Mouse (Mus musculus): ENCODE data around the gene Lpin2. TPM values are rescaled to one million over a fixed set of nuclear protein-coding genes. Genes with fewer than 3 reads are reported as not detected.

Gene Lpin2
- polyA plus RNA-seq, 1 experiment from 2014 or later = 41.8 TPM

DNA sequence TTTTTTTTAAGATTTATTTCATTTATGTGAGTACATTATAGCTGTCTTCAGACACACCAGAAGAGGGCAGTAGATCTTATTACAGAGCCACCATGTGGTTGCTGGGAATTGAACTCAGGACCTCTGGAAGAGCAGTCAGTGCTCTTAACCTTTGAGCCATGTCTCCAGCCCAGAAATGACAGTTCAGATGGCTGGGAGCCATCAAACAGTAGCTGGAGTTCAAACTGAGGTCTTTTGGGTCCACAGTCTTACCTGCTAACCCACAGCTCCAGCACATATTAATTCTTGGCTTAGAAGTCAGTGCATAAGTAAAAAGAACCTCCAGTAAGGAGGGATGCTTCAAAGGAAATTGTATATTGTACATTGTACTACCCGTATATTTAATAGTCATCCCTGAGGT is 26.6 kb downstream of the Lpin2 start:
- ATAC-seq (ENCODE audit: low FRiP score) = no peak

DNA sequence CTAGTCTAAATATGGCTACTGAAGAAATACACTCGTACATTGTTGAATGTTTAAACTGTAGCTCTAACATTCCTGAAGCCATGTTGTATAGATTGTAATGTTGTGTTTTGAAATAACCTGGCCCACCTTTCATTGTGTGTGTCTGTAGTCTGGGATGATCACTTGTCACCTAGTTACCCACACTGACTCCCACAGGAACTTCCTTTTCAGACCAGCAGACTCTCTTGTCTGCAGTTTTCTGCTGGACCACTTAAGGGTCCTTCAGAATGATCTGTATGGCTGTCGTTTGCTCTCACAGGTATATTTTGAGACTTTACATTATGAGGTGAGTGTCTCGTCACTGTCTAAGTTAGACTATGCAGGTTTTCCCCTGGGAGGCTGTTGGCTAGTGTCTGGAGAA is 27.6 kb downstream of the Lpin2 start:
- no peaks in the 10 kb centered on the region for H3K9me3 ChIP-seq
- H3K27ac ChIP-seq = no peak overlapping the region
- H3K9ac ChIP-seq = no peak overlapping the region
- H3K4me1 ChIP-seq (replicated peaks) = peaks cover 10% of the 10 kb centered on the region; the same call in 1 of the 2 replicates
- no peak overlapping the region for H3K4me3 ChIP-seq
- no peaks in the 10 kb centered on the region for H3K36me3 ChIP-seq
- WGBS = 92% methylated on average over 3 of the region's 3 CpGs
- no peaks in the 10 kb centered on the region for H3K27me3 ChIP-seq
- ATAC-seq (ENCODE audit: low FRiP score) = no peak
- H3K4me2 ChIP-seq = no peak overlapping the region

More for the DNA sequence above, 26.6 kb downstream of the Lpin2 start:
- no peaks in the 10 kb centered on the region for H3K9me3 ChIP-seq
- H3K4me1 ChIP-seq (replicated peaks) = peaks cover 10% of the 10 kb centered on the region; the same call in 1 of the 2 replicates
- no peak overlapping the region for H3K27ac ChIP-seq
- H3K4me2 ChIP-seq = no peak overlapping the region
- no peak overlapping the region for H3K9ac ChIP-seq
- no peaks in the 10 kb centered on the region for H3K36me3 ChIP-seq
- 100% methylated on average over 1 of the region's 1 CpGs for WGBS
- no peaks in the 10 kb centered on the region for H3K27me3 ChIP-seq
- no peak overlapping the region for H3K4me3 ChIP-seq

DNA sequence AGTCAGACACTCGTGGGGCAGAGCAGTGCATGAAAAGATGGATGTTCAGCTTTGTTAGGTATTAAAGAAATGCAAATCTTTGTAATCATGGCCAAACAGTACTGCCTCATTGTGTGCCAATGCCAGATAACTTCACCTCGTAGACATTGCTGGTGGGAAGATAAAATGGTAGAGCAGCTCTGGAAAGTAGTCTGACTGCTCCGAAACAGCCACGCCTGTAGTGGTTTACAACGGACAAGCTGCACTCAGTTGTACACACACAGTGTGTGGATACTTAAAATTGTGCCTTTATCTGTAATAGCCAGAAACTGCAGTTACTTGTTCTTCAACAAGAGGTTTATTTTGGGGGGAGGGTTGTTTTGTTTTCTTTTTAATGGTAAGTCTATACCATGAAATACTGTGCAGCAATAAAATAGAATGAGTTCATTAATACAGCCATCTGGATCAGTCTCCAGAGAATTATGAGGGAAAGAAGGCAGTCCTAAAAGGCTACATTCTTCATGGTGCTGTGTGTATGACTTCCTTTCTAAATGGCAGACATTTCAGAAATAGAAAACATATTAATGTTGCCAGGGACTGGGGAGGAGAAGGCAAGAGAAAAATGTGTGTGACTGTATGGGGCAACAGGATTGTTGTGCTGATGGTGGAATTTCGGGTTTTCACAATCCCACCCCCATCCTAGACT is 29.7 kb downstream of the Lpin2 start:
- Histone ChIP-seq H3K4me2 (no peak overlapping the region), H3K4me3 (no peak overlapping the region), H3K4me1 (replicated peaks) (peaks cover 10% of the 10 kb centered on the region; the same call in 1 of the 2 replicates), H3K27me3 (no peaks in the 10 kb centered on the region), H3K27ac (peak overlapping the region; percentile 32), H3K36me3 (no peaks in the 10 kb centered on the region), H3K9ac (no peak overlapping the region), H3K9me3 (no peaks in the 10 kb centered on the region)
- ATAC-seq (ENCODE audit: low FRiP score) = no peak
- 71% methylated on average over 6 of the region's 6 CpGs for WGBS

DNA sequence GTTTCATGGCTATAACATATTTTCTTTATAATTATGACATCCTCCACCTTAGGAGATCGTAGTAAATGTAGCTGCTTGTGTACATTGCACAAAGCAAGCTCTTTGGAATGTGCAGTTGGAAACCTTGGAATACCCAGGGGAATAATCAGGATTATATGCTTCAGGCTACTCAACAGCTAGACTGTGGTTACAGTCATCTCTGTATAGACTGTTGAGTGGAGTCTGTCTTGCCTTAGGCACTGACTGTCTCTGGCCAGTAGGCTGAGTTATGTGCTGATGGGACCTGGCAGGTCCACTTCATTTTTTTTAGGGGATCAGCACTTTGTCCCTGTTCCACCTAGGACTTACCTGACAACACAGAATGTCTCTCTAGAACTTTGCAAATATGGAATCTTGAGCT is 31.3 kb downstream of the Lpin2 start:
- Histone ChIP-seq H3K36me3 (peaks cover 8% of the 10 kb centered on the region), H3K9me3 (0 out of 2 replicates have a peak, but pooled peaks cover 3% of the 10 kb centered on the region), H3K4me2 (no peak overlapping the region), H3K27ac (no peak overlapping the region), H3K9ac (no peak overlapping the region), H3K4me3 (no peak overlapping the region), H3K4me1 (replicated peaks) (peaks cover 10% of the 10 kb centered on the region; the same call in 1 of the 2 replicates), H3K27me3 (no peaks in the 10 kb centered on the region)
- no peak for ATAC-seq (ENCODE audit: low FRiP score)
- WGBS = 87% methylated on average over 1 of the region's 1 CpGs

DNA sequence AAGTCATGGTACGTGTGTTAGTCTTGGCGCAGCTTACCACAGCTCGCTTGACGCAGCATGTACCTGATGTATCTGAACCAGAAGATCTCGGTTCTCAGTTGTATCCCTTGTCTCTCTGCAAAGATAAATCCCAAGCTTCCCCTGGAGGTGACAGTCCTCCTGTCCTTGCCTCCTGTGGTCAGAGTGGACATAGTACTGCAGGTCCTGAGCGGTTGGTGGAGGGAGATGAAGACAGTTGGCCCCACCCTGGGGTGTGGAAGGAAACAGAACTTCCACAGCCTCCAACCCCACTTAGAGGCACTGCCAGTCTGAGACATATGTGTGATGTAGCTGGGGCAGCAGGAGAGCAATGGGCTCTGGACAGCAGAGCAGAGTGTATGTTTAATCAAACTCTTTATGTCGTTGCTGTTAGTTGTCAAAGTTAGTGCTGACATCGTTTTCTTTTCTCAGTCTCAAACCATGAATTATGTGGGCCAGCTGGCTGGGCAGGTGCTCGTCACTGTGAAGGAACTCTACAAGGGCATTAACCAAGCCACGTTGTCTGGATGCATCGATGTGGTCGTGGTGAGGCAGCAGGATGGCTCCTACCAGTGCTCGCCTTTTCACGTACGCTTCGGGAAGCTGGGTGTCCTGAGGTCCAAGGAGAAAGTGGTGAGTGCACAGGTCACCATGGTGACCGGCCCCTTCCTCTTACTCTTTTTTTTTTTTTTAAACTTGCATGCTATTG is 32.3 kb downstream of the Lpin2 start:
- Histone ChIP-seq H3K4me3 (no peak overlapping the region), H3K4me2 (no peak overlapping the region), H3K9ac (no peak overlapping the region), H3K9me3 (0 out of 2 replicates have a peak, but pooled peaks cover 3% of the 10 kb centered on the region), H3K36me3 (peaks cover 8% of the 10 kb centered on the region), H3K27ac (no peak overlapping the region), H3K27me3 (no peaks in the 10 kb centered on the region), H3K4me1 (replicated peaks) (peaks cover 10% of the 10 kb centered on the region; the same call in 1 of the 2 replicates)
- ATAC-seq (ENCODE audit: low FRiP score) = no peak
- WGBS = 87% methylated on average over 17 of the region's 17 CpGs

DNA sequence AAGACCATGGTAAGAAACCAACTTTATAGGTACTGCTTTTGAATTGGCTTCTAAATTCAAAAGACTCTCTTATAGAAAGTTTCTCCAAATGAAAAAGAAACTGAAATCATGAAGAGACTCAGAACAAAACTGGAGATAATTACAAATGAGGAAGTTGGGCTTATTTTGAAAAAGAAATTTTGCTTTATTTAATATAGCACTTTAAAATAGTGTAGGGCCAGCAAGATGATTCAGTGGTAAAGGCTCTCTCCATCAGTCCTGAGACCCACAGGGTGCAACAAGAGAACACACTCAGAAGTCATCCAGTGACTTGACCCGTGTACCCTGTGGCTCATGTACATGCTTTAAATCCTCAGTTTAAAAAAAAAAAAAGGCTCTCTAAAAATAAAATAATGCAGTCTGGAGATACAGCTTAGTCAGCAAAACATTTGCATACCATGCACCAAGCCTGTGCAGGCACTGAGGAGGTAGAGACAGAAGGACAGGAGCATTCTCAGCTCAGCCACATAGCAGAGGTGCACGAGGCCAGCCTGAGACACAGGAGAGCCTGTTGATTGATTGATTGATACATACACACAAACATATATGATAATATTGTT is 33.0 kb downstream of the Lpin2 start:
- WGBS = 87% methylated on average over 2 of the region's 2 CpGs
- Histone ChIP-seq H3K9me3 (0 out of 2 replicates have a peak, but pooled peaks cover 3% of the 10 kb centered on the region), H3K36me3 (peaks cover 8% of the 10 kb centered on the region), H3K4me1 (replicated peaks) (peaks cover 10% of the 10 kb centered on the region; the same call in 1 of the 2 replicates), H3K4me3 (no peak overlapping the region), H3K27me3 (no peaks in the 10 kb centered on the region), H3K4me2 (no peak overlapping the region), H3K27ac (no peak overlapping the region), H3K9ac (no peak overlapping the region)
- no peak for ATAC-seq (ENCODE audit: low FRiP score)

DNA sequence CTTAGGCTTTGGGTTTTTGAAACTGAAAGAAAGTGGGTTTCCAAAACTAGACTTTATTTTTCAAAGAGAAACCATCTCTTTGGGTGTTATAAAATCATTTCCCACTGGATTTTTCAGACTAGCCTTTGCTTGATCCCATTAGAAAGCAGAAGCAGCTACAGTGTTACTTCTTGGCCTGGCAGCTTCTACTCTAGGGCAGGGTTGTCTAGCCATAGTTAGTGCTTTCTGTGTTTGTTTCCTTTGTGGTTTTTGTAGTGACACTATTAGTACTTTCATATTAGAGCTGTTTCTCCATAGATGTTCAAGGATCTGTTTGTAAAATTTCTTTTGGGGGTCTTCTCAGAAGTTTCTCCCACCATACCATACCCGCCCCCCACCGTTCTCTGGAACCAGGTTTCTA is 33.9 kb downstream of the Lpin2 start:
- no peaks in the 10 kb centered on the region for H3K27me3 ChIP-seq
- H3K4me2 ChIP-seq = no peak overlapping the region
- peaks cover 12% of the 10 kb centered on the region for H3K36me3 ChIP-seq
- no peak overlapping the region for H3K27ac ChIP-seq
- ATAC-seq (ENCODE audit: low FRiP score) = no peak
- 0 out of 2 replicates have a peak, but pooled peaks cover 3% of the 10 kb centered on the region for H3K9me3 ChIP-seq
- H3K4me3 ChIP-seq = no peak overlapping the region
- peaks cover 10% of the 10 kb centered on the region; the same call in 1 of the 2 replicates for H3K4me1 ChIP-seq (replicated peaks)
- no peak overlapping the region for H3K9ac ChIP-seq
- WGBS = 95% methylated on average over 2 of the region's 2 CpGs

DNA sequence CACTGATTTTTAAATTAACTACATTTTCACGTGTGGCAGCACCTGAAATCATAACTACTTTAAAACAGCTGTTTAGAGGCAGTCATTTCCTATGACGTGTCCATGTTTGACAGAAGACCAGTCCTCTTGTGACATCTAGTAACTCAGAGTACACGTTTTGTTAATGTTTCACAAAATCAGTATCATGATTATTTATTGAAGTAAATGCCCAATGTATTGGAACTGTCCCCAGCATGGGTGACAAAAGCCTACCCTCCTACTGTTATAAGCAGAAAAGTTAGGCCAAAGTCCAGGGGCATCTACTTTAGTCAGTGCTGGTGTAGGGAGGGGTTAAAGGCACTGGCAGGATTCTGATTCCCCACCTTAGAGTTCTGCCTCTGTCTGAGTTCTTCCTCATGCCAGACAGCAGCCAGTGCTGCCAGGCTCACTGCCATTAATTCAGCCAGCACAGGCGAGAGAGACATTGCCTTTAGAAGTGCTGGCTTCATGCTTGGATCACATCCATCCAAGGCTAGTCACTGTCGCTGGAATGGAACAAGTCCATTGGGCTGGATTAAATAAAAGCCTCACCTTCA is 34.8 kb downstream of the Lpin2 start:
- no peaks in the 10 kb centered on the region for H3K27me3 ChIP-seq
- 0 out of 2 replicates have a peak, but pooled peaks cover 3% of the 10 kb centered on the region for H3K9me3 ChIP-seq
- H3K4me3 ChIP-seq = no peak overlapping the region
- no peak overlapping the region for H3K27ac ChIP-seq
- H3K4me2 ChIP-seq = no peak overlapping the region
- 0 out of 2 replicates have a peak, but pooled peaks cover 3% of the 10 kb centered on the region for H3K4me1 ChIP-seq (replicated peaks)
- 92% methylated on average over 5 of the region's 5 CpGs for WGBS
- no peak overlapping the region for H3K9ac ChIP-seq
- H3K36me3 ChIP-seq = peaks cover 12% of the 10 kb centered on the region
- ATAC-seq (ENCODE audit: low FRiP score) = no peak

DNA sequence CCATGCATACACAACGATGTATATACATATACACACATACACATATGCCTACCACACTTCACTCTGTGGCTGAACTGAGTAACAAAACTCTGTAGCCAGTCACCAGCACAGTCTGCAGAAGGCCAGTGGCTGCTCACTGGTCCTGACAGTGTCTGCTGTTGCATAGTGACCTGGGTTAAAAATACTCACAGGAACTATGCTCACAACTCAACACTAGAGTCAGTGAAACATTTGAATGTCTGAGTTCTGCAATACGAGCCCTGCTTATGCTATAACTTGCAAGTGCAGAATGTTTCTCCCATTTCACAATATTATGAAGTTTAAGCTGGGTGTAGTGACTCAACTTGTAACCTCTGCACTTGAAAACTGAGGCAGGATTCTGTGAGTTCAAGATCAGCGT is 39.0 kb downstream of the Lpin2 start:
- peaks cover 3% of the 10 kb centered on the region; the same call in 1 of the 2 replicates for H3K4me1 ChIP-seq (replicated peaks)
- no peak overlapping the region for H3K4me2 ChIP-seq
- H3K36me3 ChIP-seq = peaks cover 20% of the 10 kb centered on the region
- WGBS = 93% methylated on average over 3 of the region's 3 CpGs
- H3K9me3 ChIP-seq = 0 out of 2 replicates have a peak, but pooled peaks cover 3% of the 10 kb centered on the region
- H3K9ac ChIP-seq = no peak overlapping the region
- no peak overlapping the region for H3K4me3 ChIP-seq
- no peak for ATAC-seq (ENCODE audit: low FRiP score)
- H3K27me3 ChIP-seq = no peaks in the 10 kb centered on the region
- no peak overlapping the region for H3K27ac ChIP-seq

DNA sequence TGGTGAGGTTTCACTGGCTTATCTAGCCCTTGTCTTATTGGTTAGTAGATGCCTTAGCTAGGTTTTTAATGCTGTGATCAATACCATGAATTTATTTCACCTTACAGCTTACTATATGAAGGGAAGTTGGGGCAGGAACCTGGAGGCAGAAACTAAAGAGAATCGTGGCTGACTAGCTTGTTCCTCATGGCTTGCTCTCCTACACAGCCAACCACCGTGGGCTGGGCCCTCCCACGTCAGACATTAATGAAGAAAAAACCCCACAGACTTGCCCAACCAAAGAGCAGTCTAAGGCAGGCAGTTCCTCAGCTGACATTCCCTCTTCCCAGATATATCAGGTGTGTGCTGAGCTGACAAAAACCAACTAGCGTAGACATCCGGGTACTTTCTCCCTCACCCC is 41.3 kb downstream of the Lpin2 start:
- ATAC-seq (ENCODE audit: low FRiP score) = no peak
- Histone ChIP-seq H3K9me3 (no peaks in the 10 kb centered on the region), H3K4me2 (no peak overlapping the region), H3K27ac (no peak overlapping the region), H3K4me3 (no peak overlapping the region), H3K27me3 (no peaks in the 10 kb centered on the region), H3K36me3 (peaks cover 11% of the 10 kb centered on the region; the same call in 1 of the 2 replicates), H3K9ac (no peak overlapping the region), H3K4me1 (replicated peaks) (peaks cover 3% of the 10 kb centered on the region; the same call in 1 of the 2 replicates)
- 82% methylated on average over 5 of the region's 5 CpGs for WGBS

DNA sequence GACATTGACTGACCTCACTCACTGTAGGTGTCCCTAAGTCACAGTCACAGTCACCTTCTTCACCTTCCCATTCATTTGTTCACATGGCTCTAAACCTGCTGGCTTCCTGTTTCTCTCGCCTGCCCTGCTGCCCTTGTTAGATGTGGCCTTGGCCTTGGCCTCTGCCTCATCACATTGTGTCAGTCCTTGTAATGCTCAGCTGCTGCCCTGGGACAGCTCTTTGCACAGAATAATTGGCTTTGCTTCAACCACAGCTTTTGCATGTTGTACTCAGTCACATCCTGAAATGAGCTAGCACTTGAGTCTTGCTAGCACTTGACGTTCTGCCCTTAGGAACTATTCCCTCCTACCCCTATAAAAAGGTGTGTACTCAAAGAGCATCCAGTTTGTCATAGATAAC is 42.2 kb downstream of the Lpin2 start:
- Histone ChIP-seq H3K9ac (no peak overlapping the region), H3K4me2 (no peak overlapping the region), H3K27me3 (no peaks in the 10 kb centered on the region), H3K36me3 (peaks cover 11% of the 10 kb centered on the region; the same call in 1 of the 2 replicates), H3K4me3 (no peak overlapping the region), H3K4me1 (replicated peaks) (peaks cover 3% of the 10 kb centered on the region; the same call in 1 of the 2 replicates), H3K27ac (no peak overlapping the region), H3K9me3 (no peaks in the 10 kb centered on the region)
- ATAC-seq (ENCODE audit: low FRiP score) = no peak
- 67% methylated on average over 2 of the region's 2 CpGs for WGBS

DNA sequence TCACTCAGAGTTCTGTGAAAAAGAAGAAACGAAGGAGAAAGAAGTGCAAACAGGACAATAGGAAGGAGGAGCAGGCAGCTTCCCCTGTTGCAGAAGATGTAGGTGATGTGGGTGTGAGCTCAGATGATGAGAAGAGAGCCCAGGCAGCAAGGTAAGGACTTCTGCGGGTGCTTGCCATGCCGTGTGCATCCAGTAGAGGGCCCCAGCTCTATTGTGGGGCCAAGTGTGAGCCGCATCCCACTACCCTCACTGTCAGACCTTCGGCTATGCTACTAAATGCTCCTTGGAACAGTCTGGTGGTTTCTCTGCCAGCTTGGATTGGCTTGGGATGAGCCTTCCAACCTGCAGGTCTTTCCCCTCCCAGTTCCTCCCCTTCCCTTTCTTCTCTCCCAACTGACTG is 42.7 kb downstream of the Lpin2 start:
- WGBS = 34% methylated on average over 5 of the region's 5 CpGs
- H3K9ac ChIP-seq = no peak overlapping the region
- H3K4me3 ChIP-seq = no peak overlapping the region
- H3K36me3 ChIP-seq = peaks cover 11% of the 10 kb centered on the region; the same call in 1 of the 2 replicates
- no peaks in the 10 kb centered on the region for H3K27me3 ChIP-seq
- peaks cover 3% of the 10 kb centered on the region; the same call in 1 of the 2 replicates for H3K4me1 ChIP-seq (replicated peaks)
- H3K4me2 ChIP-seq = no peak overlapping the region
- no peaks in the 10 kb centered on the region for H3K9me3 ChIP-seq
- H3K27ac ChIP-seq = no peak overlapping the region
- no peak for ATAC-seq (ENCODE audit: low FRiP score)

Measured in hindbrain, embryonic 13.5 days (tissue).